Mouse (Mus musculus): ENCODE results near the gene Musk. TPM values are rescaled to one million over a fixed set of nuclear protein-coding genes. Genes with fewer than 3 reads are reported as not detected.
"Not testable (repeated sequence)": the region's sequence is repeated elsewhere in the genome, so short reads cannot be mapped to it uniquely, and the experiment has no call there.

Musk gene
- 10 to 100 TPM; 22.2 to 30.0 TPM for total RNA-seq (2021)
- long read RNA-seq, experiment 1, partial matches to known transcripts = 1 of 6 reads
- long read RNA-seq, experiment 1, other reads (novel, unspliced or antisense) = 4 of 6 reads
- long read RNA-seq, experiment 2, partial matches to known transcripts = 1 of 2 reads
- long read RNA-seq, experiment 2, other reads (novel, unspliced or antisense) = 1 of 2 reads

GRCm38 (mm10) chr4:58285687-58286086 is at the start of gene Musk:
Musk (plus strand) TSS chr4:58285960.
- intact Hi-C loops (cut with DNase I; ENCODE audit: low total_unique reads) = no loop called here

DNA sequence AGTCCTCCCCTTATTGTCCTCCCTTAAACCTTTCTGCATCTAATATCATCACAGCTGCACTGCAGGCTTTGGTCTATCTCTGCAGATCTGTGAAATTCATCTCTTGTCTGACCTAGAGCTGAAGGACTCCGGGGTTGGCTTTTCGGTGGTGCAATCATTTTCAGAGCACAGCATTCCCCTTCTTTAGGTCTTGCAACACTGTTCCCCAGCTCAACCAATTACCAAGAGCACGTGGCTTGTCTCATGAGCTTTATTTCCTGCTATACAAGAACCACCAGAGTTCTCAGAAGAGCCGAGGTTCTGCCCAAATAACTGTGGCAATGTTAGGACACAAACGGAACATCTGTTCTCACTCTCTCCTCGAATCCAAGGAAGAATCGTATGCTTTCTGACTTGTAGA is 45.3 kb upstream of the Musk start:
- no peak for DNase-seq
- intact Hi-C loops (cut with DNase I; ENCODE audit: low total_unique reads) = loop anchor here (10.0 kb wide), 1 partner anchor 156 kb away; no protein-coding TSS in a partner anchor

More at GRCm38 (mm10) chr4:58285687-58286086, at the start of gene Musk:
- peak; percentile 43 for DNase-seq

DNA sequence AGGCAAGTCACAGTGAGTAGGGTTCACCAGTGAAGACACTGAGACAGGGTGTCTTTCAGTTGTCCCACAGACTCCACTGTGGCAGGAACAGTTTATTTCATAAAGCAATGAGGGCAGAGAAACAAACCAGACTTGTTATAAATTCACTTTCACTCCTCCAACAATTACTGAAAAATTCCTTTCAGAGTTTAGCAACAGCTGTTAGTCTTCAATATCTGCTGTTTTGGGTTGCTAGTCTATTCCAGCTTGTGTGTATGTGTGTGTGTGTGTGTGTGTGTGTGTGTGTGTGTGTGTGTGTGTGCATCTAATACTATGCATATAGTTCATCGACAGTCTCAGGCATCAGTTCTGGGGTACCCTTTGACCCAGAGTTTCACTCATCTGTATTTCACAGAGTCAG is 40.2 kb upstream of the Musk start:
- DNase-seq = no peak
- intact Hi-C loops (cut with DNase I; ENCODE audit: low total_unique reads) = loop anchor here (10.0 kb wide), 1 partner anchor 161 kb away; no protein-coding TSS in a partner anchor

- intact Hi-C loops (cut with DNase I; ENCODE audit: low total_unique reads) = loop anchor here (10.0 kb wide), 1 partner anchor 348 kb away; no protein-coding TSS in a partner anchor
- no peak for DNase-seq
Observed at GRCm38 (mm10) chr4:58252381-58252780, 33.4 kb upstream of the Musk start.

DNA sequence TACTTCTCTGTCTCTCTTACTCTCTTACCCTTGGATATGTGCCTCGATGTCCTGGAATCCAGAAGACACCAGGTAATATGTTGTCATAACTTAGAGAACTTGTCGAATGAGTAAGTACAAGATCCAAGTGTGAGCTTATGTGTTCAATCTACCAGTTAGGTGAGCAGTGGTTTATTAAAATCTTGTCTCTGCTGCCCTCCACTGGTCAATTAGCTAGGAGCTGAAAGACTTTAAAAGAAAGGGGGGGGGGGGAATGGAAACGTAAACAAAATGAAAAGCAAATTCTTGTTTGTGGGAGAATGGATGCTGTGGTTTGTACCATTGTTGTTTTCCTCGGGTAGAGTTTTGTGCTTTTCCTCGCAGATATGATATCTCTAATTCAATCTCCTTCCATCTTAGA is 32.4 kb upstream of the Musk start:
- peak; percentile 13 for DNase-seq
- intact Hi-C loops (cut with DNase I; ENCODE audit: low total_unique reads) = loop anchor here (10.0 kb wide), 1 partner anchor 349 kb away; no protein-coding TSS in a partner anchor

GRCm38 (mm10) chr4:58260767-58261166 is 25.0 kb upstream of the Musk start:
- DNase-seq = not testable (repeated sequence)
- intact Hi-C loops (cut with DNase I; ENCODE audit: low total_unique reads) = loop anchor here (10.0 kb wide), 1 partner anchor 294 kb away; the partner anchor contains the start of gene Lpar1

GRCm38 (mm10) chr4:58266294-58266693 is 19.5 kb upstream of the Musk start:
- peak; percentile 38 for DNase-seq
- intact Hi-C loops (cut with DNase I; ENCODE audit: low total_unique reads) = loop anchor here (2.0 to 10.0 kb wide), 2 partner anchors 289 to 481 kb away; partner anchors contain the start of gene Lpar1

DNA sequence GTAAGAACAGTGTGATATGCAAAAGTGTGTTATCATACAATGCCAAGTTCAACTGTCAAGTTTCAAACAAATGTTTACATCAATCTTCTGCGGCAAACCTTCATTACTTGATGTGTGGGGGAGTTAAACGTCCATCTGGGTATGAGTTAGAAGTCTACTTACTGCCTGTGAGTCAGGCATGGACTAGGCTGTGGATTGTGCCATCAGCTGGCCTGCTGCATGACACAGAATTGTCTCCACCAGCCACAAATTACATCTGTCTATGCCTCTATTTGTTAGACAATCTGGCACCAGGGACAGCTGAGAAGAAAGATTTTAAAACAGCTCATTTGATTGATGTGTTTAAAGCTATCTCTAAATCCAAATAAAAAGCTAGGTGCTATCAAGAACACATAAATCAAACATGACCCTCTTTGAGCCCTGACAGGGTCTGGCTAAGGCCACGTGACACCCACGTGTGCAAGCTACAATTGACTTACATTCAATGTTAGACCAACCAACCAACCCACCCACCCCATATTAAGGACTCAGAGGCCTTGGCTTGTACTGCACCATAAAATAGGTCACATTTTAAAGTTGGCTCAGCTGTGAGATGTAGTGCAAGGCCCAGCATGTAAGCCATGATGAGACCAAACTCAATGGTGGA is 16.7 kb upstream of the Musk start:
- no peak for DNase-seq
- intact Hi-C loops (cut with DNase I; ENCODE audit: low total_unique reads) = loop anchor here (10.0 kb wide), 1 partner anchor 286 kb away; the partner anchor contains the start of gene Lpar1

DNA sequence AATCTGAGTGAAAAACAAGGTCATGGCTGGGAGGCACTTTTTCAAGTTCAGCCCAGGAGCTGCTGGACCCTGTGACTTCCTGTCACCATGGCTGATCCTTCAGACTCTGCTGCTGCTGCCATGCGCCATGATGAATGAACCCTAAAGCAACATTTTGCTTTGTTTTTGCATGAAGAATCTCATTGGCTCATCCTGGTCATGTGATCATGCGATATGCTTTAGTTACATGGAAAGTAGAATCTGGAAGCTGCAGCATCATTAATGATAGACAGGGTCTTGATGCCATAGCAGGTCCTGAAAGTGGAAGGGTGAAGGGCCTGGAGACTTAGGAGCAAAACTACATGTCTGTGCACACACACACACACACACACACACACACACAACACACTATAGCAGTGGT is 15.8 kb upstream of the Musk start:
- intact Hi-C loops (cut with DNase I; ENCODE audit: low total_unique reads) = loop anchor here (10.0 kb wide), 1 partner anchor 285 kb away; the partner anchor contains the start of gene Lpar1
- DNase-seq = no peak

- intact Hi-C loops (cut with DNase I; ENCODE audit: low total_unique reads) = no loop called here
- DNase-seq = no peak
Observed at GRCm38 (mm10) chr4:58270956-58271355, 14.8 kb upstream of the Musk start.

GRCm38 (mm10) chr4:58271504-58272162 is 14.1 kb upstream of the Musk start:
- intact Hi-C loops (cut with DNase I; ENCODE audit: low total_unique reads) = no loop called here
- DNase-seq = no peak

DNA sequence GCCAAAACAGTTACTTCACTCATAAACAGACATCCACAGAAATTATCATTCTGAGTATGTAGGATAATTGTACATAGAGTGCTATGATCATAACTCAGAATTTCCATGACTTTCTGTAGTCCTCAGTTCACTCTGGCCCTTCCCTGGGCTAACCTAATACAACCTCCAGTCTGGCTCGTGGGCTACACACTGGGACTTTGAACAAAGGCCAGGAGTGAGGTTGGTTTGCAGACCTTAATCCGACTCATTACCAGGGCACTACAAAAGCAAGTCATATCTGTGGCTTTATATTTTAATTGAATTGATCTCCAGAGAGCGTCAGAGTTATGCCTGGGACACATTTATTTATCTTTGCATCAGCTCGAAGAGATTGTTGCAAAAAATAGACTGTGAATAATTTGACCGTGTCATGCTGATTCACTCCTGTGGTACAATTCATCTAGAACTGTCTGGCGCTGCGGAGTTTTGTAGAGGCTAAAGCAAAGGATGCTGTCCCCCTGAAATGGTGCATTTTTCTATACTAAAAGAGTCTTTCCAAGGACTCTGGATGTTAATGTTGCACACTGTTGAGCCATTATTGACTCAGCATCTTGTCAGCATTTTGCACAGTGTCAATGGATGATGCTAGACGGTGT is 10.4 kb upstream of the Musk start:
- intact Hi-C loops (cut with DNase I; ENCODE audit: low total_unique reads) = no loop called here

DNA sequence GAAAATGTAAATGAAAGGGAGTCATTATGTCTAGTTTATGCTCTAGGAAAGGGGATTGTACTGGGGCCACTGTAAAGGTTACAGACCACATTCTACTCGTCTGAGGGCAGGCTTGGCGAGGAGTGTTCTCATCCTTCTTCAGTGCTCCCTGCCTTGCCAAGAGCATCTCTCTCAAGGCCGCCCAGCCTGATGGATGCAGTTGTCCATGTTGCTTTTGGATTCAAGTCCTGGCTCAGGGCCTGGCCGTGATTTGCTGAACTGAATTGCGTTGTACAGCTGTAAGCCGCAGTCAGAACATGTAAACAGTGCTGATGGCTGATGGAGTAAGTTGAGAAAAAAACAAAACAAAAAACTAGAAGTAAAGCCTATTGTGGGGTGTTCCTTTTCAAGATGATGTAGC is 7.4 kb upstream of the Musk start:
- intact Hi-C loops (cut with DNase I; ENCODE audit: low total_unique reads) = no loop called here
- DNase-seq = peak; percentile 60

More for the DNA sequence above, 10.4 kb upstream of the Musk start:
- no peak for DNase-seq

DNA sequence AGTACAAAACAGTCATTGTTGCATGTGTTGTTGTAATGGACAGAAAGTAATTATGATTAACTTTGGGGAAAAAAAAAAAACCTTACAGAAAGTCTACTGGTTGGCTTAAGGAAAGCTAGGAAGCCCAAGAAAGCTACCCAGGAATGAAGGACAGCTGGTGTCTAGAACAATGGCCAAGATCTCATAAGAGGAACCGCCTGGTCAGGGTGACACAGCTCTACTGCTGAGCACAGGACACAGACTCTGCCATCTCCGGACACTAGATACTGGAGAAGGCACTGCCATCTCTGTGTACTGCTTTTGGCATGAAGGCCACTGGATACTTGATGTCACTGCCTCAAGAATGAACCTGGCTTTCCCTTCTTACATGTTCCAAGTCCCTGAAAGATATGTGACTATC is 5.6 kb upstream of the Musk start:
- intact Hi-C loops (cut with DNase I; ENCODE audit: low total_unique reads) = no loop called here
- no peak for DNase-seq

- intact Hi-C loops (cut with DNase I; ENCODE audit: low total_unique reads) = no loop called here
- no peak for DNase-seq
Observed at GRCm38 (mm10) chr4:58286368-58287090, 769 bp downstream of the Musk start.

DNA sequence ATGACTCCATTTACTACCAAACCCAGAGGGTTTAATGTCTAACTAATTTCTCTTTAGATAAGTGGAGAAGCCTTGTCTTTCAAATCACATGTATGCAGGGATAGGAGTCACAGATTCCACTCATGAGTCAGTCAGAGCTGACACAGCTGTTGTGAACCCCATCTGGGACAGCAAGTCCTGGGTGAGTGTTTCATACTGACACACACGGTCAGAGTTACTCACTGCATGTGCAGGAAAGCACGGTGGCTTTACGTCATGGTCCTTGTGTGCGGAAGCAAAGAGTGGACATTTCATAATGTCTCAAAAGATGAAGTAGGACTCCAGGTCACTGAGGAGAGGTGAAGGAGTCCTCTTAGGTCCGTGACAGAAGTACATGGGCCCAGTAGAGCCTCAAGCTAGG is 3.0 kb downstream of the Musk start:
- intact Hi-C loops (cut with DNase I; ENCODE audit: low total_unique reads) = no loop called here
- peak; percentile 23 for DNase-seq

GRCm38 (mm10) chr4:58291828-58292227 is 6.1 kb downstream of the Musk start:
- intact Hi-C loops (cut with DNase I; ENCODE audit: low total_unique reads) = no loop called here
- no peak for DNase-seq

DNA sequence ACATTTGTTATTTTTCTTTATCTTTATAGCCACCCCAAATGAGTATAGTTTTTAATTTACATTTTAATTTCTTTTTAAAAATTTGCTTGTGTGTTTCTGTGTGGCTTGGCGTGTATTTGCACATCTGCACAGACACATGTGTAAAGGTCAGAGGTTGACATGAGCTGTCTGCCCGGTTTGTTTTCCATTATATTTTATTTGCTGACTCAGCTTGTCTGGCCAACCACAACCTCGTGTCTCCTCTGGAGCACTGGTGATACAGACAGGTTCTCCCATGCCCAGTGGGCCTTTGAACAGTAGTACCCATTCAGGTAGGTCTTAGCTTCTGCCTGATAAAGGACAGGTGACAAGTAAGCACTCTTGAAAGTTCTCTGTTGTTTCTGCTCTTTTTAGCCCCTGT is 7.3 kb downstream of the Musk start:
- intact Hi-C loops (cut with DNase I; ENCODE audit: low total_unique reads) = no loop called here
- no peak for DNase-seq

DNA sequence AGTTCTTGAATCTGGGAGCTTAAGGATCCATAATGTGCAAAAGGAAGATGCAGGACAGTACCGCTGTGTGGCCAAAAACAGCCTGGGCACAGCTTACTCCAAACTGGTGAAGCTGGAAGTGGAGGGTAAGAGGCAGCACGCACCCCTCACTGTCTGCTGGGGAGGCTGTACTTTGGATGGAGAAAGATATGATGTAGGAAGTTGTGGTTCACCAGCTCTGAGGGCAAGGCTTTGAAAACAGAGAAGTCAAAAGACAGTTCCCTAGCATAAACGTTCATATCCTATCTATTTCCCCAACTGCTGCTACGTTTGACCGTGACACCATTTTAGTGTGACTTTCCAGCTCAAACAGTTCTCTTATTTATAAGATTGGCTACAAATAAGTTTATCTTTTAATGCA is 18.1 kb downstream of the Musk start:
- intact Hi-C loops (cut with DNase I; ENCODE audit: low total_unique reads) = no loop called here

More for the DNA sequence above, 18.1 kb downstream of the Musk start:
- no peak for DNase-seq
